Mouse (Mus musculus): ENCODE data around the gene Efcab12. TPM values are rescaled to one million over a fixed set of nuclear protein-coding genes. Genes with fewer than 3 reads are reported as not detected.
"Not testable (repeated sequence)": the region's sequence is repeated elsewhere in the genome, so short reads cannot be mapped to it uniquely, and the experiment has no call there.

Gene Efcab12
- total RNA-seq, 2 experiments from 2014 or later, result 2.7 to 3.8 TPM

GRCm38 (mm10) chr6:115848598-115849304, 10.5 kb upstream of the Efcab12 start:
- no peak for DNase-seq (ENCODE audit: extremely low spot score in 1 of 2, low spot score in 2 of 2)

GRCm38 (mm10) chr6:115846640-115847411, 8.6 kb upstream of the Efcab12 start:
- intact Hi-C loops (cut with DNase I), result no loop called here
- peak in 1 of 2 experiments; percentile 65 for DNase-seq (ENCODE audit: extremely low spot score in 1 of 2, low spot score in 2 of 2)

More at GRCm38 (mm10) chr6:115848598-115849304, 10.5 kb upstream of the Efcab12 start:
- intact Hi-C loops (cut with DNase I), result no loop called here

GRCm38 (mm10) chr6:115845006-115845405, 6.8 kb upstream of the Efcab12 start:
- no peak for DNase-seq (ENCODE audit: extremely low spot score in 1 of 2, low spot score in 2 of 2)
- intact Hi-C loops (cut with DNase I), result no loop called here

- no peak for DNase-seq (ENCODE audit: extremely low spot score in 1 of 2, low spot score in 2 of 2)
- intact Hi-C loops (cut with DNase I), result no loop called here
Observed at GRCm38 (mm10) chr6:115838745-115839144, 533 bp upstream of the Efcab12 start.

GRCm38 (mm10) chr6:115833861-115834260, 4.4 kb downstream of the Efcab12 start:
- intact Hi-C loops (cut with DNase I), result no loop called here
- no peak for DNase-seq (ENCODE audit: extremely low spot score in 1 of 2, low spot score in 2 of 2)

- intact Hi-C loops (cut with DNase I), result no loop called here
- no peak for DNase-seq (ENCODE audit: extremely low spot score in 1 of 2, low spot score in 2 of 2)
Observed at GRCm38 (mm10) chr6:115832152-115832850, 5.9 kb downstream of the Efcab12 start.

GRCm38 (mm10) chr6:115830779-115831601, 7.2 kb downstream of the Efcab12 start:
- intact Hi-C loops (cut with DNase I), result no loop called here
- no peak for DNase-seq (ENCODE audit: extremely low spot score in 1 of 2, low spot score in 2 of 2)

GRCm38 (mm10) chr6:115823850-115824464, 14.3 kb downstream of the Efcab12 start:
- DNase-seq (ENCODE audit: extremely low spot score in 1 of 2, low spot score in 2 of 2), result peak in 1 of 2 experiments; percentile 48

GRCm38 (mm10) chr6:115821216-115821993, 16.8 kb downstream of the Efcab12 start:
- DNase-seq (ENCODE audit: extremely low spot score in 1 of 2, low spot score in 2 of 2), result no peak
- intact Hi-C loops (cut with DNase I), result no loop called here

More at GRCm38 (mm10) chr6:115823850-115824464, 14.3 kb downstream of the Efcab12 start:
- intact Hi-C loops (cut with DNase I), result not testable (repeated sequence)

GRCm38 (mm10) chr6:115818129-115818528, 20.1 kb downstream of the Efcab12 start:
- no peak for DNase-seq (ENCODE audit: extremely low spot score in 1 of 2, low spot score in 2 of 2)
- intact Hi-C loops (cut with DNase I), result loop anchor here (10.0 kb wide), 1 partner anchor 187 kb away; no protein-coding TSS in a partner anchor

- DNase-seq (ENCODE audit: extremely low spot score in 1 of 2, low spot score in 2 of 2), result no peak
- intact Hi-C loops (cut with DNase I), result loop anchor here (10.0 kb wide), 1 partner anchor 190 kb away; no protein-coding TSS in a partner anchor
Observed at GRCm38 (mm10) chr6:115815041-115815440, 23.2 kb downstream of the Efcab12 start.

- intact Hi-C loops (cut with DNase I), result loop anchor here (10.0 kb wide), 1 partner anchor 191 kb away; no protein-coding TSS in a partner anchor
- DNase-seq (ENCODE audit: extremely low spot score in 1 of 2, low spot score in 2 of 2), result peak in 1 of 2 experiments; percentile 76
Observed at GRCm38 (mm10) chr6:115814104-115814503, 24.1 kb downstream of the Efcab12 start.

- intact Hi-C loops (cut with DNase I), result loop anchor here (10.0 kb wide), 1 partner anchor 193 kb away; no protein-coding TSS in a partner anchor
- DNase-seq (ENCODE audit: extremely low spot score in 1 of 2, low spot score in 2 of 2), result no peak
Observed at GRCm38 (mm10) chr6:115811606-115812005, 26.6 kb downstream of the Efcab12 start.

- DNase-seq (ENCODE audit: extremely low spot score in 1 of 2, low spot score in 2 of 2), result peak; percentile 86 to 91
- intact Hi-C loops (cut with DNase I), result no loop called here
Observed at GRCm38 (mm10) chr6:115808488-115809231, 29.6 kb downstream of the Efcab12 start, which contains the start of gene Rpl32. Gene Rpl32, minus strand, starts transcription at chr6:115808747.

GRCm38 (mm10) chr6:115808196-115808487, 30.1 kb downstream of the Efcab12 start:
- no peak for DNase-seq (ENCODE audit: extremely low spot score in 1 of 2, low spot score in 2 of 2)
- intact Hi-C loops (cut with DNase I), result no loop called here

GRCm38 (mm10) chr6:115807464-115808195, 30.6 kb downstream of the Efcab12 start:
- intact Hi-C loops (cut with DNase I), result no loop called here
- no peak for DNase-seq (ENCODE audit: extremely low spot score in 1 of 2, low spot score in 2 of 2)

All from left cerebral cortex, postnatal 10 days (tissue).